Mouse (Mus musculus): ENCODE data around the gene Apopt1. TPM values are rescaled to one million over a fixed set of nuclear protein-coding genes. Genes with fewer than 3 reads are reported as not detected.
A peak's percentile ranks its signal among the peaks of the same experiment; 100 is the strongest.

Gene Apopt1
- polyA plus RNA-seq (2012; fragmentation: generic; extraction: Trizol): 29.9 TPM
- long read RNA-seq, experiment 1, transcript Apopt1-201 (5 exons, 1,065 nt): major isoform, 50 of 61 reads
- long read RNA-seq, experiment 1, partial matches to known transcripts: 5 of 61 reads
- long read RNA-seq, experiment 1, other reads (novel, unspliced or antisense): 6 of 61 reads
- long read RNA-seq, experiment 2, transcript Apopt1-201 (5 exons, 1,065 nt): major isoform, 15 of 18 reads
- long read RNA-seq, experiment 2, partial matches to known transcripts: 0 of 18 reads
- long read RNA-seq, experiment 2, other reads (novel, unspliced or antisense): 2 of 18 reads

DNA sequence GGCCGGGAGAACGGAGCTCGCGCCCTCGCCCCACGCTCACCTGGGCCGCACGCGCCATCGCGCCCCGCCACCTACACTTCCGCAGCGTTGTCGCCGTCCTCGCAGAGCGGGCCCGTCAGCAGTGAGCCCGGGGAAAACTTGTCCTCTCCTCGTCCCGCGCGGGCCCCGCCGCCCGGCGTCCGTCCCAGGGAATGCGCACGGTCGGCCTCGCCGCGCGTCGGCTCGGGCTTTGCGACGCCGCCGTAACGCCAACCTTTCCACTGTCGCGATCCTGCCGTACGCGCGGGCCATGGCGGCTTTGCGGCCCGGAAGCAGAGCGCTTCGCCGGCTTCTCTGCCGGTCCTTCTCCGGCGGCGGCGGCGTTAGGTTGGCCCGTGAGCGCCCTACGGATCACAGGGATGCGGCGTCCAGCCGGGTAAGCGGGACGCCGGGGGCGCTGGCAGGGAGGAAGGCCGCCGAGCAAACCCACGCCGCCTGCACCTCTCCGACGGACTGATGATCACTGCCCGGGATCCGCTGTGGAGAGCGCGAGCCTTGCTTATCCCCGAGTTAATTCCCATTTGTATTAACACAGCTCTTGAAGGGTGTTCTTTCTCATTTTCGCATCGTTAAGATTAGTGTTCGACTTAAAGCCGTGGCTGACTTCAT lies at the start of gene Apopt1, which contains the start of gene Bag5:
Gene Apopt1, plus strand, starts transcription at position 258 of the 648 bp plus-strand sequence.
Gene Bag5, minus strand, starts transcription at position 254 of the 648 bp plus-strand sequence.
- TF ChIP-seq MYOD1 (IDR thresholded peaks at IDR 0.05; ENCODE audit: control insufficient read depth, insufficient read length, low read depth) (no peak), CTCF (IDR thresholded peaks at IDR 0.05; ENCODE audit: control insufficient read depth, insufficient read depth, insufficient read length) (peak; percentile 8), FOSL1 (IDR thresholded peaks at IDR 0.05; ENCODE audit: insufficient read depth, low read length, poor library complexity, severe bottlenecking) (no peak), MAX (IDR thresholded peaks at IDR 0.05) (no peak), CEBPB (IDR thresholded peaks at IDR 0.05; ENCODE audit: low read depth) (no peak)
- Histone ChIP-seq H3K79me3 (ENCODE audit: low read depth) (peaks cover 33% of the 10 kb centered on the region), H3K27me3 (ENCODE audit: control insufficient read depth, insufficient read depth, insufficient read length) (no peaks in the 10 kb centered on the region), H3K79me2 (ENCODE audit: control insufficient read depth, insufficient read depth) (peaks cover 66% of the 10 kb centered on the region), H3K4me3 (ENCODE audit: insufficient read depth, poor library complexity, severe bottlenecking) (peak within 1 kb of the TSS; percentile 86), H3ac (ENCODE audit: control insufficient read depth, insufficient read length, low read depth) (peak within 1 kb of the TSS; percentile 87), H3K36me3 (ENCODE audit: control insufficient read depth, insufficient read depth) (peaks cover 22% of the 10 kb centered on the region)

- Histone ChIP-seq H3K79me3 (ENCODE audit: low read depth) (no peaks in the 10 kb centered on the region), H3ac (ENCODE audit: control insufficient read depth, insufficient read length, low read depth) (no peak overlapping the region), H3K27me3 (ENCODE audit: control insufficient read depth, insufficient read depth, insufficient read length) (no peaks in the 10 kb centered on the region), H3K4me3 (ENCODE audit: insufficient read depth, poor library complexity, severe bottlenecking) (no peak overlapping the region), H3K79me2 (ENCODE audit: control insufficient read depth, insufficient read depth) (no peaks in the 10 kb centered on the region), H3K36me3 (ENCODE audit: control insufficient read depth, insufficient read depth) (peaks cover 6% of the 10 kb centered on the region)
- TF ChIP-seq MYOG (IDR thresholded peaks at IDR 0.05; ENCODE audit: control insufficient read depth, extremely low read depth, insufficient read length) (no peak), MYOD1 (IDR thresholded peaks at IDR 0.05; ENCODE audit: control insufficient read depth, insufficient read length, low read depth) (peak; percentile 99), CTCF (IDR thresholded peaks at IDR 0.05; ENCODE audit: control insufficient read depth, insufficient read depth, insufficient read length) (no peak)
Observed at GRCm38 (mm10) chr12:111664144-111664634, 48.9 kb upstream of the Apopt1 start.

GRCm38 (mm10) chr12:111665041-111665880 lies 47.8 kb upstream of the Apopt1 start:
- no peaks in the 10 kb centered on the region for H3K79me2 ChIP-seq (ENCODE audit: control insufficient read depth, insufficient read depth)
- H3K4me3 ChIP-seq (ENCODE audit: insufficient read depth, poor library complexity, severe bottlenecking): no peak overlapping the region
- H3ac ChIP-seq (ENCODE audit: control insufficient read depth, insufficient read length, low read depth): no peak overlapping the region
- H3K79me3 ChIP-seq (ENCODE audit: low read depth): no peaks in the 10 kb centered on the region
- peaks cover 6% of the 10 kb centered on the region for H3K36me3 ChIP-seq (ENCODE audit: control insufficient read depth, insufficient read depth)
- H3K27me3 ChIP-seq (ENCODE audit: control insufficient read depth, insufficient read depth, insufficient read length): no peaks in the 10 kb centered on the region
- TF ChIP-seq MYOD1 (IDR thresholded peaks at IDR 0.05; ENCODE audit: control insufficient read depth, insufficient read length, low read depth) (peak; percentile 56), MYOG (IDR thresholded peaks at IDR 0.05; ENCODE audit: control insufficient read depth, extremely low read depth, insufficient read length) (no peak), USF1 (IDR thresholded peaks at IDR 0.05; ENCODE audit: low read depth) (no peak), MAX (IDR thresholded peaks at IDR 0.05) (peak; percentile 60)

- no peak overlapping the region for H3ac ChIP-seq (ENCODE audit: control insufficient read depth, insufficient read length, low read depth)
- H3K79me2 ChIP-seq (ENCODE audit: control insufficient read depth, insufficient read depth): no peaks in the 10 kb centered on the region
- H3K79me3 ChIP-seq (ENCODE audit: low read depth): no peaks in the 10 kb centered on the region
- H3K36me3 ChIP-seq (ENCODE audit: control insufficient read depth, insufficient read depth): peaks cover 6% of the 10 kb centered on the region
- TF ChIP-seq CTCF (IDR thresholded peaks at IDR 0.05; ENCODE audit: control insufficient read depth, insufficient read depth, insufficient read length) (no peak), CEBPB (IDR thresholded peaks at IDR 0.05; ENCODE audit: low read depth) (no peak), USF1 (IDR thresholded peaks at IDR 0.05; ENCODE audit: low read depth) (no peak), MYOD1 (IDR thresholded peaks at IDR 0.05; ENCODE audit: control insufficient read depth, insufficient read length, low read depth) (no peak), MAX (IDR thresholded peaks at IDR 0.05) (no peak), FOSL1 (IDR thresholded peaks at IDR 0.05; ENCODE audit: insufficient read depth, low read length, poor library complexity, severe bottlenecking) (no peak), MYOG (IDR thresholded peaks at IDR 0.05; ENCODE audit: control insufficient read depth, extremely low read depth, insufficient read length) (no peak)
- no peaks in the 10 kb centered on the region for H3K27me3 ChIP-seq (ENCODE audit: control insufficient read depth, insufficient read depth, insufficient read length)
- no peak overlapping the region for H3K4me3 ChIP-seq (ENCODE audit: insufficient read depth, poor library complexity, severe bottlenecking)
Observed at GRCm38 (mm10) chr12:111666380-111666779, 46.7 kb upstream of the Apopt1 start.

DNA sequence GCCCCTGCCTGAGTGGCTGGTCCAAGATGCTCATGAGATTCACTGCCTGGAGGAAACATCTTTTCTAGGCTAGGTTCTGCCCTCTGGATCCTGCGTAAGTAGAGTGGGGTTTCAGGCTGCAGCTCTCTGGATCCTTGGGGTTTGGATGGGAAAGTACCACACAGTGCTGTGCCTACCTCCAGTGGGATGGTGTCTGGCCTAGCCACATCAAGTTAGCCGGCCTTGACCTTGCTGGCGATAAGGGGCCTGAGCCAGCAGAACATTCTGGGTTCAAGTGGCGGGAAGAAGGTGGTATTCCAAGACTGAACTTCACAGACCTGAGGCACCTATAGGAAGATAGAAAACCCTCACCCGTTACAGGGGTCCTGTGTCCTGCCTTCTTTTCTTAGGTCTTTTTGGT lies 45.6 kb upstream of the Apopt1 start:
- Histone ChIP-seq H3K36me3 (ENCODE audit: control insufficient read depth, insufficient read depth) (no peaks in the 10 kb centered on the region), H3ac (ENCODE audit: control insufficient read depth, insufficient read length, low read depth) (no peak overlapping the region), H3K4me3 (ENCODE audit: insufficient read depth, poor library complexity, severe bottlenecking) (no peak overlapping the region), H3K27me3 (ENCODE audit: control insufficient read depth, insufficient read depth, insufficient read length) (no peaks in the 10 kb centered on the region), H3K79me3 (ENCODE audit: low read depth) (no peaks in the 10 kb centered on the region), H3K79me2 (ENCODE audit: control insufficient read depth, insufficient read depth) (no peaks in the 10 kb centered on the region)
- no peak for TF ChIP-seq USF1 (IDR thresholded peaks at IDR 0.05; ENCODE audit: low read depth)
- no peak for TF ChIP-seq FOSL1 (IDR thresholded peaks at IDR 0.05; ENCODE audit: insufficient read depth, low read length, poor library complexity, severe bottlenecking)
- no peak for TF ChIP-seq MYOD1 (IDR thresholded peaks at IDR 0.05; ENCODE audit: control insufficient read depth, insufficient read length, low read depth)
- no peak for TF ChIP-seq MYOG (IDR thresholded peaks at IDR 0.05; ENCODE audit: control insufficient read depth, extremely low read depth, insufficient read length)
- TF ChIP-seq CTCF (IDR thresholded peaks at IDR 0.05; ENCODE audit: control insufficient read depth, insufficient read depth, insufficient read length): no peak

Data from C2C12 (cell line).